Mouse (Mus musculus) liver, embryonic 11.5 days (tissue): ENCODE measurements at regions not wholly inside any gene's neighbourhood (a gene's known extent, or its start where the extent isn't known, plus 50 kb on each side); places are given as distances from the start of the nearest gene placed in this dataset.

Experiments used
- ATAC-seq: fragments of 200-750 bp; cut with Nextera tagmentation; replicated peaks from 2 replicates; pipeline ENCODE4 v1.8.0; 2017; ENCODE audit warnings: moderate number of reproducible peaks, mild to moderate bottlenecking, moderate TSS enrichment, moderate library complexity; ENCODE audit not compliant: low FRiP score
- DNase-seq: peaks from one replicate; pipeline ENCODE4 v3.0.0-alpha.2; 2017; ENCODE audit warnings: low spot score
- H3K27ac ChIP-seq: fragments of 300-500 bp; sonication (generic); 2 replicates; pipeline ENCODE4 v1.5.1; 2014; ENCODE audit warnings: mild to moderate bottlenecking, low read depth, low read length, control low read depth
- H3K27me3 ChIP-seq: fragments of 300-500 bp; sonication (generic); replicated peaks from 2 replicates; pipeline ENCODE4 v1.6.1; 2014; ENCODE audit warnings: low read length, mixed read lengths; ENCODE audit not compliant: control insufficient read depth, insufficient read depth
- H3K36me3 ChIP-seq: fragments of 300-500 bp; sonication (generic); 2 replicates; pipeline ENCODE4 v1.6.1; 2014; ENCODE audit warnings: mild to moderate bottlenecking, low read length, moderate library complexity, mixed read lengths; ENCODE audit not compliant: control insufficient read depth, insufficient read depth
- H3K4me1 ChIP-seq: fragments of 300-500 bp; sonication (generic); replicated peaks from 2 replicates; pipeline ENCODE4 v1.6.1; 2014; ENCODE audit warnings: low read length, mixed read lengths; ENCODE audit not compliant: control insufficient read depth, insufficient read depth
- H3K4me2 ChIP-seq: fragments of 300-500 bp; sonication (generic); 2 replicates; pipeline ENCODE4 v1.6.1; 2014; ENCODE audit warnings: mild to moderate bottlenecking, control low read depth, moderate library complexity
- H3K4me3 ChIP-seq: fragments of 300-500 bp; sonication (generic); 2 replicates; pipeline ENCODE4 v1.5.1; 2014; ENCODE audit warnings: low read depth, low read length, control low read depth
- H3K9ac ChIP-seq: fragments of 300-500 bp; sonication (generic); 2 replicates; pipeline ENCODE4 v1.6.1; 2014; ENCODE audit warnings: low read depth, low read length, control low read depth
- H3K9me3 ChIP-seq: fragments of 300-500 bp; sonication (generic); 2 replicates; pipeline ENCODE4 v1.6.1; 2016; ENCODE audit warnings: low read length, inconsistent platforms, mixed read lengths; ENCODE audit not compliant: control insufficient read depth
- WGBS: fragments of 180-500 bp; shearing (Covaris S2); extraction: QIAGEN DNeasy Blood & Tissue Kit; methylation state at CpG from one replicate; pipeline ENCODE4 v1.1.7; 2014; 5-methylcytosine and 5-hydroxymethylcytosine counted together

DNA sequence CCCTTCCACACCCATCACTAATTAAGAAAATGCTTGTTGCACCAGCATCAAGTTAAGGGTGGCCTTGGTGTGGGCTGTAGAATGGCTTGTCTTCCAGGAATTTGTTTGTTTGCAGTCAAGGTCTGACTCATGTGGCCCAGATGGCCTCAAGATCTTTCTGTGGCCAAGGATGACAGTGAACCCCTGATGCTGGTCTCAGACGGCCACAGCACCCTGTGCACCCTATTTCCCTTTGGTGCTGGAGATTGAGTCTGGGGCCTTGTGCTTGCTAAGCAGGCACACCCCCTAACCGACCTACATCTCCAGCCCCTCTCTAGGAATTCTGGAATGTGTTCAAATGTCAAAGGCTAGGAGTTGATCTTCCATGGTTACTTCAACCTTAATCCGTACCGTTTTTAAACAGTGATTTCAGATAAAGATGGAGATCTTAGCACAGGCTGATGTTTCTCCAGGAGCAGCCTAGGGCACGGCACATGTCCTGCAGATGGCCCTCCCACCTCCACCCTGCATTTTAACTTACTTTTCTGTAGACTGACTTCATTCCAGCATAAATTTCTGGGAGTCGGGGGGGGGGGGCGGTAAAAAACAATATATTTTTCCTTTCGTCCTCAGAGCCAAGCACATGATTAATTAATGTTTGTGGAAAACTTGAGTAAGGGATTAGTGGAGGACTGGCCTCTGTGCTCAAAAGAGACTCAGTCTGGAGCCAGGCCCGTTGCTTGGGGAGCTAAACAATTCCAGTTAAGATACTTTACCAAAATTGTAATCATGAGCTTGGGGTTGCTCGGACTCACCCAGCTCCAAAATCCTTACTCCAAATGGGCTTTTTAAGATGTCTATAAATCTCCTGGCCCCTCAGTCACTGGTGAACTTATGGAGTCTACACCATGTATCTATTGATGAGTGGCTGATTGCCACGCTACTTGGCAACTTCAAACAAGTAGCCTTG, 95.0 kb upstream of the Supt20 start:
- Histone ChIP-seq H3K4me1 (no peaks in the 10 kb centered on the region), H3K4me3 (no peak overlapping the region), H3K9me3 (no peaks in the 10 kb centered on the region), H3K4me2 (no peak overlapping the region), H3K27ac (no peak overlapping the region), H3K27me3 (no peaks in the 10 kb centered on the region), H3K9ac (no peak overlapping the region), H3K36me3 (no peaks in the 10 kb centered on the region)
- ATAC-seq: no peak
- 78% methylated on average over 11 of the region's 11 CpGs for WGBS
- DNase-seq: no peak

DNA sequence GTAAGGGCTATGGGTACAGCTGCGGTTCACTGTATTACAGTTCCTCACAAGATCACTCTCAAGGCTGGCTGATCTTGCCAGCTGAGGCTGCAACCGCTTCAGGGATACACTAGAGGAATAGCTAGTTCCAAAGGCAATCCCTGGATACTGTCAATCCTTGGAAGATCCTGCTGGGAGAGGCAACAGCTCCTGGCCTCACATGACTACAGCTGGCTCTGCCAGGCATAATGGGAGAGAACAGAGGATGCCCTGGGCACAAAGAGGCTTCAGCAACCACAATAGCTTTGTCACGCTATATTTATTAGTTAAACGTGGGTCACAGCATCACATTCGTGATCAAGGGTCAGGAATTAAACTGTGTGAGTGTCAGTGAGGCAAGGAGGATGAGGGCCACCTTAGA, 94.3 kb upstream of the Supt20 start:
- Histone ChIP-seq H3K27ac (no peak overlapping the region), H3K4me1 (no peaks in the 10 kb centered on the region), H3K9me3 (no peaks in the 10 kb centered on the region), H3K9ac (no peak overlapping the region), H3K4me3 (no peak overlapping the region), H3K27me3 (no peaks in the 10 kb centered on the region), H3K36me3 (no peaks in the 10 kb centered on the region), H3K4me2 (no peak overlapping the region)
- WGBS: 85% methylated on average over 5 of the region's 5 CpGs
- no peak for DNase-seq
- ATAC-seq: no peak

DNA sequence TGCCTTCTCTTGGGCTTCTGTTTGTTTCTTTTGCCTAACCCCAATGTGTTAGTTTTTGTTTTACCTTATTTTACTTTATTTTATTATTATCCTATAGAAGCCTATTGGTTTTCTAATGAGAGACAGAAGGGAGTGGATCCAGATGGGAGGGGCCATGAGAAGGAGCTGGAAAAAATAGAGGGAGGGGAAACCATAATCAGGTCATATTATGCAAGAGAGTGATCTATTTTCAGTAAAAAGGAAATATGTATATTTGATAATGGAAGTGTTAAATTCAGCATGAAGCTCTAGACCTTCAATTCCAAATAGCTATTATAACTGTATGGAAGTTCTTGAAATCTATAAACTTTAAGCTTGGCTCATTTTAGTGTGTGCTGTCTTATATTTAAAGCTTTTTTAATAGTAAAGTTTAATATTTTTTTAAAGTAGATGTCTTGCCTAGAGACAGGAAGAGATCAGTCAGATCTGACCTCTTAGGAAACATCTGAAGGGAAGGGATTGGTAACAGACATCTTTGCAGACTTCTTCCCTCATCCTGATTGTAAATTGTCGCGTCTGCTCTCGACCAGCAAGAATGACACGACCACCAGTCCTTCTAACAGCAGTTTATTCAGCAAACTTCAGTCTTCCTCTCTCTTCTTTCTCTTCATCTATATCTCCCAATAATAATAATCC, 87.8 kb upstream of the Supt20 start:
- Histone ChIP-seq H3K27ac (no peak overlapping the region), H3K9me3 (no peaks in the 10 kb centered on the region), H3K9ac (no peak overlapping the region), H3K4me1 (no peaks in the 10 kb centered on the region), H3K4me3 (no peak overlapping the region), H3K4me2 (no peak overlapping the region), H3K27me3 (no peaks in the 10 kb centered on the region), H3K36me3 (no peaks in the 10 kb centered on the region)
- ATAC-seq: no peak
- 65% methylated on average over 4 of the region's 4 CpGs for WGBS
- DNase-seq: no peak

DNA sequence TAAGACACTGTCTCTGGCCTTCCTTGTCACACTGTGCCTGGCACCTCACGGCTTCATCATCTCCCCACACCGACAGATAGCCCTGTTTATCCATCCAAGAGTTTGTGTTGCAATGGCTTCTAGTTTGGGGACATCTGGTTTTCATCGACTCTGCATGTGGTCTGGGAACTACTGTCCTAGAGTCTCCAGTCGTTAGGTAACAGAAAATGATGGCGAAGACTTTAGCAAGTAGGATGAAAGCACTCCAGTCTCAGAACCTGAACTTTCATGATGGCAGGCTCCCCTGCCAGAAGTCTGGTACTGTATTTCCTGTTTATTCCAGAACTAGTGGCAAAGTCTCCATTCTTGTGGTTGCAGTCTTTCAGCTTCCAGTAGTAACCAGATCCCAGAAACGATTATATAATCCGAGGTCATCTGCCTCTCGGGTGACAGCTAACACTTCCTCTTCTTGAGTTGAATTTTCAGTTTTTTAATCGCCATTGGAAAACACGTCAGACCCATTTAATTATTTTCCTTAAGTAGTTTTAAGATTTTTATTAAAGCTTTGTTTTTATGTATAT, 81.1 kb upstream of the Supt20 start:
- H3K36me3 ChIP-seq: no peaks in the 10 kb centered on the region
- no peak overlapping the region for H3K9ac ChIP-seq
- no peaks in the 10 kb centered on the region for H3K27me3 ChIP-seq
- ATAC-seq: no peak
- no peaks in the 10 kb centered on the region for H3K9me3 ChIP-seq
- H3K4me1 ChIP-seq: no peaks in the 10 kb centered on the region
- H3K4me2 ChIP-seq: no peak overlapping the region
- WGBS: 55% methylated on average over 10 of the region's 10 CpGs
- no peak overlapping the region for H3K4me3 ChIP-seq
- DNase-seq: no peak
- H3K27ac ChIP-seq: no peak overlapping the region

DNA sequence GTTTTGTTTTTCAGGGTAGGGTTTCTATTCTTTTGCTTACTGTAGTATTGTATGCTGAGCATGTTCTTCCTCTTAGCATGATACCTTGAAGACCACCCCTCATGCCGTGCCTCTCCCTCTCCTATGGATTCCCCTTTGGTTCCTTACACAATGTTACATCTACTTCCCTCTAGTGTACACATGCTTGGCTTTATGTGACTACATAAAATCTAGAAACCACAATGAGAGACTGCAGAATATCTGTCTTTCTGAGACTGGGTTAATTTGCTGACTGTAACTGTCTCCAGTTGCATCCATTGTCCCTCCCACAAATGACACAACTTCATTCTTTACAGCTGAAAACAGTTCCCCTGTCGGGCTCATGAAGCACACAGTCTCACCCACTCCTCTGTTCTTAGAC, 78.8 kb upstream of the Supt20 start:
- H3K4me3 ChIP-seq: no peak overlapping the region
- H3K9me3 ChIP-seq: no peaks in the 10 kb centered on the region
- no peaks in the 10 kb centered on the region for H3K27me3 ChIP-seq
- ATAC-seq (no peak), DNase-seq (no peak)
- no peak overlapping the region for H3K9ac ChIP-seq
- no peak overlapping the region for H3K4me2 ChIP-seq
- no peak overlapping the region for H3K27ac ChIP-seq
- 58% methylated on average over 2 of the region's 2 CpGs for WGBS
- no peaks in the 10 kb centered on the region for H3K4me1 ChIP-seq
- H3K36me3 ChIP-seq: no peaks in the 10 kb centered on the region

DNA sequence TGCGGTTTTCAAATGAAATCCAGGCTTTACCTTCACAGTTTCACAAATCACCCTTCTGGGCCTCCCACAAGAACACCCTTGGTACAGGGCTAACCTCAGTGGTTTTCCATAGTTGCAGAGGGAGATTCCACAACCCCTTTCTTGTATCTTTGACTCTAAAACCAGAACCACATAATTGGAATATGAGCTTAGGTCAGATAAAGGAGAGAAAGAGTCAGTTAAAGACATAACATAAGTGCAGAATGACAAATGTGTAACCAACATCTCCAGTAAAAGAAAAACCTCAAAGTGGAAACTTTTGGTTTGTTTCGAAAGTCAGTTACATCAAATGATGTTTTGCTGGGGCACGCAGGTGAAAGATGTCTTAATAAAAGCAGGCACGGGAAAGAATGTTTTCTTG, 75.3 kb upstream of the Supt20 start:
- DNase-seq (no peak), ATAC-seq (no peak)
- 89% methylated on average over 4 of the region's 4 CpGs for WGBS
- Histone ChIP-seq H3K4me3 (no peak overlapping the region), H3K9me3 (no peaks in the 10 kb centered on the region), H3K36me3 (no peaks in the 10 kb centered on the region), H3K9ac (no peak overlapping the region), H3K27ac (no peak overlapping the region), H3K4me2 (no peak overlapping the region), H3K4me1 (no peaks in the 10 kb centered on the region), H3K27me3 (no peaks in the 10 kb centered on the region)

DNA sequence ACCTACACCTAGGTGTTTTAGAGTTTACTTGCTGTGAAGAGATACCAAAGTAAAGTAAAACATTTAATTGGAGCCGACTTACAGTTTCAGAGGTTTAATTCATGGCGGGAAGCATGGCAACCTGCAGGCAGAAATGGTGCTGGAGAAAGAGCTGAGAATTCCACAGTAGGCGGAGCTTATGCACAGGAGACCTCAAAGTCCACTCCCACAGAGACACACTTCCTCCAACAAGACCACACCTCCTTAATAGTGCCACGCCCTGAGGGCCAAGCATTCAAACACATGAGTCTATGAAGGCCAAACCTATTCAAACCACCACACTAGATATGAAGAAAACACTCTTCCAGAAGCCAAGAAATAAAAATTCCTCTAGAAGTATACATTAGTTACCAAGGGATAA, 74.3 kb upstream of the Supt20 start:
- DNase-seq (no peak), ATAC-seq (no peak)
- Histone ChIP-seq H3K9ac (no peak overlapping the region), H3K36me3 (no peaks in the 10 kb centered on the region), H3K27ac (no peak overlapping the region), H3K9me3 (no peaks in the 10 kb centered on the region), H3K4me2 (no peak overlapping the region), H3K4me3 (no peak overlapping the region), H3K4me1 (no peaks in the 10 kb centered on the region), H3K27me3 (no peaks in the 10 kb centered on the region)
- 90% methylated on average over 4 of the region's 4 CpGs for WGBS

DNA sequence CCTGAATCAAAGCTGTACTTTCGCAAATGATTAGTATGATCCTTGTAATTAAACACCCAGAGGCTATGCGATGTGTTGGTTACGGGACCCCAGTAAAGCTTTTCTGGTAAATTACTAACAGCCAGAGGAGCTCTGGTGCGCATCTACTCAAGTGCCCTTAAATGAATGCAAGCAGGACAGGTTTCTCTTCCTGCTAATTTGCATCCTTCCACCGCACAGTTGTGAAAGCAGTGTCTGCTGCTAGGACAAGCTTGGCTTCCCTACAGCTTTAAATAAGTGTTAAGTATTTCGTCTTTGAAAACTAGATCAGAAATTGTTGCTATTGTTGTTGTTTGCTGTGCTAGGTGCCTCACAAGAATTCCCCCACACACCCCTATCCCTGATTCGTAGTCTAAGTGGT, 62.4 kb upstream of the Supt20 start:
- H3K36me3 ChIP-seq: no peaks in the 10 kb centered on the region
- no peak for DNase-seq
- H3K9ac ChIP-seq: no peak overlapping the region
- ATAC-seq: no peak
- H3K27me3 ChIP-seq: no peaks in the 10 kb centered on the region
- H3K27ac ChIP-seq: no peak overlapping the region
- WGBS: 83% methylated on average over 7 of the region's 7 CpGs
- H3K4me2 ChIP-seq: no peak overlapping the region
- H3K4me3 ChIP-seq: no peak overlapping the region
- peaks cover 4% of the 10 kb centered on the region; the same call in 1 of the 2 replicates for H3K9me3 ChIP-seq
- H3K4me1 ChIP-seq: no peaks in the 10 kb centered on the region
